Mouse (Mus musculus) lung, adult 2 months (tissue): ENCODE measurements at regions not wholly inside any gene's neighbourhood (a gene's known extent, or its start where the extent isn't known, plus 50 kb on each side); places are given as distances from the start of the nearest gene placed in this dataset.

Experiments used
- DNase-seq: peaks from one replicate; pipeline ENCODE4 v3.0.0; 2022
- H3K4me1 ChIP-seq: fragments of 200-500 bp; 2 replicates; pipeline ENCODE4 v1.6.1; 2011; ENCODE audit warnings: low read length; ENCODE audit not compliant: control insufficient read depth, insufficient read depth
- H3K4me3 ChIP-seq: fragments of 200-500 bp; replicated peaks from 2 replicates; pipeline ENCODE3; 2011; ENCODE audit warnings: low read depth, mild to moderate bottlenecking, control low read depth, low read length; ENCODE audit errors: extremely low read depth
- CTCF ChIP-seq: fragments of 200-500 bp; IDR thresholded peaks from 2 replicates; pipeline ENCODE4 v1.5.1; 2011; ENCODE audit warnings: mild to moderate bottlenecking, low read length, control low read depth; ENCODE audit not compliant: insufficient read depth
- POLR2A ChIP-seq: fragments of 200-500 bp; IDR thresholded peaks from 2 replicates; pipeline ENCODE4 v1.6.1; 2011; ENCODE audit warnings: low read depth, mild to moderate bottlenecking, control low read depth, low read length, borderline replicate concordance; ENCODE audit errors: extremely low read depth
- WGBS: fragments of 180-500 bp; shearing (Covaris S2); methylation state at CpG from one replicate; pipeline ENCODE4 v1.1.7; 2018; 5-methylcytosine and 5-hydroxymethylcytosine counted together

DNA sequence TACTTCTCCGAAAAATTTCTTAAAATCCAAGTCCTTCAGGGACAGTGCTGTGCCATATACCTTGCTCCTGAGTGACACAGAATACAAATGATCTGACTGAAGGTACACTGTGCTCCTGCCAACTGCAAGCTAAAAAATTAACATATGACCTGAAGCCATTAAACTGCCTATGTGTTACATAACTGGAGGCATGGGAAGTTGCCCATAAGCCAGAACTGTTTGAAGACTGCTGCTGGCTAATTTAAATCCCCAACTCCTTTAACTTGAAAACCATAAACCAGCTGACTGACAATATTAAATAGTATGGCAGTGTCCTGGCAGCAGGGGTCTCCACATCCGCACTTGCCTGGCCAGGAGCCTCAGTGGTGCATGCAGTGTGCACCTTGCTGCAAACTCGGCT lies 68.9 kb upstream of the Ak4 start:
- 90% methylated on average over 3 of the region's 3 CpGs for WGBS
- H3K4me3 ChIP-seq: no peak overlapping the region
- no peak for DNase-seq
- TF ChIP-seq CTCF (no peak), POLR2A (no peak)
- peaks cover 3% of the 10 kb centered on the region; the same call in 1 of the 2 replicates for H3K4me1 ChIP-seq

DNA sequence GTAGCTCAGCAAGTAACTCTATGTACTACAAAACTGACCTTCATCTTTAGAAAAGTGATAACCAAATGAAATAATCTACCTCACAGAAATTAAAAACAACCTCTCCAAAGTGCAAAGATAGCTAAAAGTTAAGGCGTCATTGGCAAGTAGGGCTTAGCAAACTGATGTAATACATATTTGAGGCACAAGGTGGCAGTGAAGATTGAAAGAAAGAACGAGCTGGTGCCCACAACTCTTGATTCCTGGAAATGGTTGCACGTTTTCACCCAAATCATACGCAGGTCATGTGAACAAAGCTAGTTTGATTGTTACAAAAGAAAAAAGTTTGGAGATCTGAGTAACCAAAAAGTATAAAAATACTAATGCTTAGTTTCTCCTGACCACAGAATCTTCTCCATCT lies 69.7 kb upstream of the Ak4 start:
- WGBS: 4% methylated on average over 4 of the region's 4 CpGs
- Histone ChIP-seq H3K4me3 (no peak overlapping the region), H3K4me1 (peaks cover 3% of the 10 kb centered on the region; the same call in 1 of the 2 replicates)
- no peak for DNase-seq
- TF ChIP-seq POLR2A (no peak), CTCF (peak; percentile 39; the same call in 1 of the 2 replicates)

- no peak for TF ChIP-seq POLR2A
- TF ChIP-seq CTCF: 0 out of 2 replicates have a peak, but pooled peaks have one; percentile 1
- no peak overlapping the region for H3K4me3 ChIP-seq
- DNase-seq: no peak
- 72% methylated on average over 6 of the region's 6 CpGs for WGBS
- peaks cover 3% of the 10 kb centered on the region; the same call in 1 of the 2 replicates for H3K4me1 ChIP-seq
Observed at GRCm38 (mm10) chr4:101347309-101347708, 71.8 kb upstream of the Ak4 start.

- no peak for TF ChIP-seq POLR2A
- no peak for TF ChIP-seq CTCF
- H3K4me3 ChIP-seq: no peak overlapping the region
- no peaks in the 10 kb centered on the region for H3K4me1 ChIP-seq
- 81% methylated on average over 8 of the region's 8 CpGs for WGBS
- no peak for DNase-seq
Observed at GRCm38 (mm10) chr4:101342071-101342762, 76.9 kb upstream of the Ak4 start.

- no peak overlapping the region for H3K4me3 ChIP-seq
- TF ChIP-seq CTCF: no peak
- no peak for TF ChIP-seq POLR2A
- H3K4me1 ChIP-seq: no peaks in the 10 kb centered on the region
- no peak for DNase-seq
Observed at GRCm38 (mm10) chr4:101340741-101341140, 75.7 kb upstream of the Jak1 start.

DNA sequence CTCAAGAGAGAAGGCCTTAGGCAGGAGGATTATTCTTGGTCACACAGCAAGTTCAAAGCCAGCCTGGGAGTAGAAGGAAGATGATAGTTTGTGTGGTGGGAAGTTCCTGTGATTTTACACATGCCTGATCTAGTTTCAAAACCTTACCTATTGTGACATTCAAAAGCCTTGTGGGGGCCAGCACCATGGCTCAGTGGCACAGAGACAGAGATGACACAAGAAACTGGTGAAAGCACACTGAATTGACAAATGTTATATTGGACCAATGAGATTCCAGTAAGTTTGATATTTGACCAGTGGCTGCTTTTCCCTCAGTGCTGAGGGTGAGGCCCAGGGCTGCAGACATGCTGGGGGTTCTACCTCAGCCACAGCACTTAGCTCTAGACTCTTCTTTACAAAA lies 73.1 kb upstream of the Jak1 start:
- DNase-seq: no peak
- TF ChIP-seq CTCF (no peak), POLR2A (no peak)
- H3K4me3 ChIP-seq: no peak overlapping the region
- no peaks in the 10 kb centered on the region for H3K4me1 ChIP-seq

GRCm38 (mm10) chr4:101336811-101337210 lies 71.7 kb upstream of the Jak1 start:
- H3K4me3 ChIP-seq: no peak overlapping the region
- no peak for TF ChIP-seq CTCF
- TF ChIP-seq POLR2A: no peak
- DNase-seq: no peak
- H3K4me1 ChIP-seq: peaks cover 4% of the 10 kb centered on the region
- 59% methylated on average over 4 of the region's 4 CpGs for WGBS

GRCm38 (mm10) chr4:101336371-101336770 lies 71.3 kb upstream of the Jak1 start:
- Histone ChIP-seq H3K4me1 (peaks cover 4% of the 10 kb centered on the region), H3K4me3 (no peak overlapping the region)
- TF ChIP-seq POLR2A (no peak), CTCF (no peak)
- no peak for DNase-seq

GRCm38 (mm10) chr4:101333868-101334267 lies 68.8 kb upstream of the Jak1 start:
- 94% methylated on average over 10 of the region's 10 CpGs for WGBS
- TF ChIP-seq POLR2A (no peak), CTCF (no peak)
- DNase-seq: no peak
- Histone ChIP-seq H3K4me1 (peaks cover 11% of the 10 kb centered on the region), H3K4me3 (no peak overlapping the region)

DNA sequence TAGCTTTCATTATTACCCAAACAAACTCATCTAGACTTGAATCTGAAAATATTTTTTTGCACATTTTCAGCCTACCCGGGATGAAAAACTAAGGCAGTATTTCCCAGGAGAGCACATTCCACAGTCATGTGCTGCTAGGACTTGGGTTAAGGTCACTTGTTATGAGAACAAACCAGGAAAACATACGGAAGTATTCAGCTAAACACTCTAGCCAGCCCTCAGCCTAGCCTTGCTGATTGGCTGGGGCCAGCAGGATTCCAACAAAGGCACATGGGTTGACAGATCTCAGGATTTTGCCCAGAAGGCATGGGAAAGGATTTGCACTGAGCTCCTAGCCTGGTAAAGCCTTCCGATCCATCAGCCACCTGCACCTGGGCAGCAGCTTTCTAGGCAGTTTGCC lies 68.0 kb upstream of the Jak1 start:
- DNase-seq: no peak
- TF ChIP-seq CTCF (no peak), POLR2A (no peak)
- H3K4me3 ChIP-seq: no peak overlapping the region
- 41% methylated on average over 3 of the region's 3 CpGs for WGBS
- peaks cover 11% of the 10 kb centered on the region for H3K4me1 ChIP-seq
